Mouse (Mus musculus) kidney, embryonic 14.5 days (tissue): ENCODE data around the gene Sept12. TPM values are rescaled to one million over a fixed set of nuclear protein-coding genes. Genes with fewer than 3 reads are reported as not detected.

Source experiments
- ATAC-seq: fragments of 200-750 bp; cut with Nextera tagmentation; 2 replicates; pipeline ENCODE4 v1.8.0; 2017; ENCODE audit warnings: moderate number of reproducible peaks, mild to moderate bottlenecking, moderate TSS enrichment, moderate library complexity; ENCODE audit not compliant: low FRiP score, low TSS enrichment
- H3K27ac ChIP-seq: fragments of 300-500 bp; sonication (generic); 2 replicates; pipeline ENCODE4 v1.5.1; 2014; ENCODE audit warnings: low read depth, mild to moderate bottlenecking, low read length, moderate library complexity, mixed read lengths
- H3K27me3 ChIP-seq: fragments of 300-500 bp; sonication (generic); 2 replicates; pipeline ENCODE4 v1.6.1; 2014; ENCODE audit warnings: mild to moderate bottlenecking, low read length; ENCODE audit not compliant: control insufficient read depth, insufficient read depth
- H3K36me3 ChIP-seq: fragments of 300-500 bp; sonication (generic); 2 replicates; pipeline ENCODE4 v1.6.1; 2014; ENCODE audit warnings: low read length, mixed read lengths; ENCODE audit not compliant: control insufficient read depth, insufficient read depth
- H3K4me1 ChIP-seq: fragments of 300-500 bp; sonication (generic); 2 replicates; pipeline ENCODE4 v1.6.1; 2014; ENCODE audit warnings: low read length, mixed read lengths; ENCODE audit not compliant: control insufficient read depth, insufficient read depth
- H3K4me2 ChIP-seq: fragments of 300-500 bp; sonication (generic); replicated peaks from 2 replicates; pipeline ENCODE4 v1.6.1; 2014; ENCODE audit warnings: low read depth, mild to moderate bottlenecking, low read length
- H3K4me3 ChIP-seq: fragments of 300-500 bp; sonication (generic); 2 replicates; pipeline ENCODE4 v1.5.1; 2014; ENCODE audit warnings: mild to moderate bottlenecking, low read length
- H3K9ac ChIP-seq: fragments of 300-500 bp; sonication (generic); 2 replicates; pipeline ENCODE4 v1.6.1; 2014; ENCODE audit warnings: low read depth, mild to moderate bottlenecking, low read length, moderate library complexity
- H3K9me3 ChIP-seq: fragments of 300-500 bp; sonication (generic); 2 replicates; pipeline ENCODE4 v1.6.1; 2016; ENCODE audit warnings: low read length; ENCODE audit not compliant: control insufficient read depth
- WGBS: fragments of 180-500 bp; shearing (Covaris S2); extraction: QIAGEN DNeasy Blood & Tissue Kit; methylation state at CpG from one replicate; pipeline ENCODE4 v1.1.7; 2014; 5-methylcytosine and 5-hydroxymethylcytosine counted together
- polyA plus RNA-seq: library from polyadenylated mRNA; unstranded; fragments of >200 nt; fragmentation: Nextera tagmentation; extraction: Ambion mirVana; gene quantifications from 2 replicates; pipeline ENCODE4 v1.2.1, GENCODE M21; 2014

Sept12 gene
- polyA plus RNA-seq, 1 experiment from 2014 or later: 0.11 TPM

GRCm38 (mm10) chr16:4965392-4966129, 32.1 kb downstream of the Sept12 start:
- no peaks in the 10 kb centered on the region for H3K9me3 ChIP-seq
- no peak for ATAC-seq
- no peak overlapping the region for H3K27ac ChIP-seq
- H3K4me3 ChIP-seq: no peak overlapping the region
- no peak overlapping the region for H3K9ac ChIP-seq
- H3K36me3 ChIP-seq: no peaks in the 10 kb centered on the region
- H3K27me3 ChIP-seq: no peaks in the 10 kb centered on the region
- peak overlapping the region; percentile 67; the same call in 1 of the 2 replicates for H3K4me2 ChIP-seq
- peaks cover 4% of the 10 kb centered on the region; the same call in 1 of the 2 replicates for H3K4me1 ChIP-seq
- 92% methylated on average over 8 of the region's 8 CpGs for WGBS

GRCm38 (mm10) chr16:4964731-4965391, 32.8 kb downstream of the Sept12 start:
- no peaks in the 10 kb centered on the region for H3K9me3 ChIP-seq
- H3K36me3 ChIP-seq: peaks cover 3% of the 10 kb centered on the region; the same call in 1 of the 2 replicates
- 22% methylated on average over 13 of the region's 13 CpGs for WGBS
- peak; percentile 17 for ATAC-seq
- H3K4me3 ChIP-seq: peak overlapping the region; percentile 95
- H3K4me2 ChIP-seq: peak overlapping the region; percentile 67
- H3K27me3 ChIP-seq: no peaks in the 10 kb centered on the region
- H3K4me1 ChIP-seq: peaks cover 4% of the 10 kb centered on the region; the same call in 1 of the 2 replicates
- peak overlapping the region; percentile 87 for H3K9ac ChIP-seq
- H3K27ac ChIP-seq: peak overlapping the region; percentile 25; the same call in 1 of the 2 replicates

GRCm38 (mm10) chr16:4963797-4964709, 33.6 kb downstream of the Sept12 start, which contains the start of gene Anks3:
Gene Anks3 (minus strand): TSS chr16:4964205.
- no peaks in the 10 kb centered on the region for H3K27me3 ChIP-seq

GRCm38 (mm10) chr16:4963346-4963745, 34.3 kb downstream of the Sept12 start:
- H3K9me3 ChIP-seq: no peaks in the 10 kb centered on the region
- H3K27ac ChIP-seq: no peak overlapping the region
- no peaks in the 10 kb centered on the region for H3K27me3 ChIP-seq
- peak overlapping the region; percentile 87 for H3K9ac ChIP-seq
- peak overlapping the region; percentile 95 for H3K4me3 ChIP-seq
- H3K4me2 ChIP-seq: peak overlapping the region; percentile 67
- no peak for ATAC-seq
- H3K36me3 ChIP-seq: peaks cover 3% of the 10 kb centered on the region; the same call in 1 of the 2 replicates
- peaks cover 4% of the 10 kb centered on the region; the same call in 1 of the 2 replicates for H3K4me1 ChIP-seq
- 47% methylated on average over 9 of the region's 9 CpGs for WGBS

More at GRCm38 (mm10) chr16:4963797-4964709, 33.6 kb downstream of the Sept12 start, which contains the start of gene Anks3:
- H3K9me3 ChIP-seq: no peaks in the 10 kb centered on the region
- H3K4me1 ChIP-seq: peaks cover 4% of the 10 kb centered on the region; the same call in 1 of the 2 replicates
- H3K9ac ChIP-seq: peak within 1 kb of the TSS; percentile 87
- peaks cover 3% of the 10 kb centered on the region; the same call in 1 of the 2 replicates for H3K36me3 ChIP-seq
- peak within 1 kb of the TSS; percentile 25; the same call in 1 of the 2 replicates for H3K27ac ChIP-seq
- peak; percentile 99 for ATAC-seq
- H3K4me3 ChIP-seq: peak within 1 kb of the TSS; percentile 95
- peak within 1 kb of the TSS; percentile 67 for H3K4me2 ChIP-seq
- WGBS: under 1% methylated on average over 75 of the region's 76 CpGs

- no peak overlapping the region for H3K4me2 ChIP-seq
- no peak overlapping the region for H3K4me3 ChIP-seq
- ATAC-seq: no peak
- 89% methylated on average over 8 of the region's 8 CpGs for WGBS
- no peak overlapping the region for H3K27ac ChIP-seq
- no peaks in the 10 kb centered on the region for H3K27me3 ChIP-seq
- H3K9ac ChIP-seq: no peak overlapping the region
- peaks cover 4% of the 10 kb centered on the region; the same call in 1 of the 2 replicates for H3K4me1 ChIP-seq
- peaks cover 26% of the 10 kb centered on the region for H3K36me3 ChIP-seq
- H3K9me3 ChIP-seq: no peaks in the 10 kb centered on the region
Observed at GRCm38 (mm10) chr16:4960260-4960659, 37.4 kb downstream of the Sept12 start.

GRCm38 (mm10) chr16:4957446-4957845, 40.2 kb downstream of the Sept12 start:
- WGBS: 69% methylated on average over 3 of the region's 3 CpGs
- ATAC-seq: no peak
- H3K27ac ChIP-seq: no peak overlapping the region
- peaks cover 52% of the 10 kb centered on the region for H3K36me3 ChIP-seq
- no peaks in the 10 kb centered on the region for H3K4me1 ChIP-seq
- no peak overlapping the region for H3K9ac ChIP-seq
- no peaks in the 10 kb centered on the region for H3K27me3 ChIP-seq
- H3K4me2 ChIP-seq: no peak overlapping the region
- no peak overlapping the region for H3K4me3 ChIP-seq
- H3K9me3 ChIP-seq: no peaks in the 10 kb centered on the region

- ATAC-seq: no peak
- no peaks in the 10 kb centered on the region for H3K4me1 ChIP-seq
- H3K27me3 ChIP-seq: no peaks in the 10 kb centered on the region
- H3K36me3 ChIP-seq: peaks cover 59% of the 10 kb centered on the region
- no peak overlapping the region for H3K9ac ChIP-seq
- H3K27ac ChIP-seq: no peak overlapping the region
- no peaks in the 10 kb centered on the region for H3K9me3 ChIP-seq
- WGBS: 92% methylated on average over 3 of the region's 3 CpGs
- no peak overlapping the region for H3K4me2 ChIP-seq
- no peak overlapping the region for H3K4me3 ChIP-seq
Observed at GRCm38 (mm10) chr16:4956609-4957008, 41.0 kb downstream of the Sept12 start.

GRCm38 (mm10) chr16:4947378-4947777, 50.3 kb downstream of the Sept12 start:
- Histone ChIP-seq H3K4me2 (no peak overlapping the region), H3K27me3 (no peaks in the 10 kb centered on the region), H3K36me3 (peaks cover 83% of the 10 kb centered on the region), H3K4me1 (no peaks in the 10 kb centered on the region), H3K27ac (no peak overlapping the region), H3K9ac (no peak overlapping the region), H3K4me3 (no peak overlapping the region), H3K9me3 (no peaks in the 10 kb centered on the region)
- ATAC-seq: no peak
- 96% methylated on average over 4 of the region's 4 CpGs for WGBS
